Mouse (Mus musculus) heart, embryonic 11.5 days (tissue): ENCODE measurements around the gene Nipsnap1. TPM values are rescaled to one million over a fixed set of nuclear protein-coding genes. Genes with fewer than 3 reads are reported as not detected.

Experiments used
- ATAC-seq: fragments of 200-750 bp; cut with Nextera tagmentation; replicated peaks from 2 replicates; pipeline ENCODE4 v1.8.0; 2017; ENCODE audit warnings: moderate library complexity; ENCODE audit not compliant: insufficient number of reproducible peaks, low FRiP score, low TSS enrichment
- H3K27ac ChIP-seq: fragments of 300-500 bp; sonication (generic); 2 replicates; pipeline ENCODE4 v1.5.1; 2014; ENCODE audit warnings: mild to moderate bottlenecking, low read depth, low read length
- H3K27me3 ChIP-seq: fragments of 300-500 bp; sonication (generic); 2 replicates; pipeline ENCODE4 v1.6.1; 2014; ENCODE audit warnings: mild to moderate bottlenecking, low read length, mixed read lengths; ENCODE audit not compliant: control insufficient read depth, insufficient read depth
- H3K36me3 ChIP-seq: fragments of 300-500 bp; sonication (generic); 2 replicates; pipeline ENCODE4 v1.6.1; 2014; ENCODE audit warnings: mild to moderate bottlenecking, low read length, moderate library complexity, mixed read lengths; ENCODE audit not compliant: control insufficient read depth, insufficient read depth
- H3K4me1 ChIP-seq: fragments of 300-500 bp; sonication (generic); 2 replicates; pipeline ENCODE4 v1.6.1; 2014; ENCODE audit warnings: low read length; ENCODE audit not compliant: control insufficient read depth, insufficient read depth
- H3K4me2 ChIP-seq: fragments of 300-500 bp; sonication (generic); 2 replicates; pipeline ENCODE4 v1.6.1; 2014; ENCODE audit warnings: mild to moderate bottlenecking, moderate library complexity
- H3K4me3 ChIP-seq: fragments of 300-500 bp; sonication (generic); 2 replicates; pipeline ENCODE4 v1.5.1; 2014; ENCODE audit warnings: low read depth, low read length
- H3K9ac ChIP-seq: fragments of 300-500 bp; sonication (generic); 2 replicates; pipeline ENCODE4 v1.6.1; 2014; ENCODE audit warnings: mild to moderate bottlenecking, low read depth, low read length, moderate library complexity
- H3K9me3 ChIP-seq: fragments of 300-500 bp; sonication (generic); replicated peaks from 2 replicates; pipeline ENCODE4 v1.6.1; 2016; ENCODE audit warnings: low read length; ENCODE audit not compliant: control insufficient read depth
- WGBS: fragments of 180-500 bp; shearing (Covaris S2); extraction: QIAGEN DNeasy Blood & Tissue Kit; methylation state at CpG from one replicate; pipeline ENCODE4 v1.1.7; 2014; ENCODE audit not compliant: insufficient replicate concordance; 5-methylcytosine and 5-hydroxymethylcytosine counted together
- microRNA-seq: library from miRNA; unstranded; fragments of <30 nt; microRNA quantifications from one replicate; pipeline ENCODE4, GENCODE M21; 2016; ENCODE audit warnings: borderline number of aligned reads
- polyA plus RNA-seq: library from polyadenylated mRNA; unstranded; fragments of >200 nt; fragmentation: Nextera tagmentation; extraction: Ambion mirVana; gene quantifications from 2 replicates; pipeline ENCODE4 v1.2.1, GENCODE M21; 2014

Nipsnap1 gene
- polyA plus RNA-seq, 1 experiment from 2014 or later, result 34.7 TPM

- Histone ChIP-seq H3K4me2 (no peak overlapping the region), H3K36me3 (peaks cover 34% of the 10 kb centered on the region), H3K4me1 (no peaks in the 10 kb centered on the region), H3K9ac (no peak overlapping the region), H3K9me3 (no peaks in the 10 kb centered on the region), H3K4me3 (no peak overlapping the region), H3K27ac (no peak overlapping the region), H3K27me3 (no peaks in the 10 kb centered on the region)
- WGBS, result 85% methylated on average over 7 of the region's 7 CpGs
- ATAC-seq, result no peak
Measured at GRCm38 (mm10) chr11:4921751-4922150, 48.0 kb downstream of the Nipsnap1 start.

DNA sequence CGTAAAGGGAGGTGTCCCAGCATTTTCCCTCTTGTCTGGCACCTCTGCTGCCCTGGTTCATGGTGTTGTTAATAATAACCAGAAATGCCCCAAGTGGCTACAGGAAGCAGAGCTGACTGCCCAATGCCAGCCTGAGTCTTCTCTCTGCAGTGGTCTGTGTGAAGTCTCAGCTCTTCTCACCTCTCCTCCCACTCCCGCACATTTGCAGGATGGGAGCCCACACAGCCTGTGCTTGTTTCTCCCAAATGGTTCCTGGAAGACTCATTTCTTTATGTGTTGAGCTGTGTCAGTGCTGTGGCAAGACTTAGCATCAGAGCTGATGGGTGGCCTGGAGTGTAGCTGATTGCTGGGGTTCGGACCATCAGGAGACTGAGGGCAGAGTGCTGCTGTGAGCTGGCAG lies 53.5 kb downstream of the Nipsnap1 start:
- no peak for ATAC-seq
- Histone ChIP-seq H3K36me3 (peaks cover 24% of the 10 kb centered on the region), H3K4me3 (no peak overlapping the region), H3K9ac (no peak overlapping the region), H3K4me1 (peaks cover 25% of the 10 kb centered on the region), H3K27me3 (no peaks in the 10 kb centered on the region), H3K4me2 (no peak overlapping the region), H3K27ac (no peak overlapping the region), H3K9me3 (no peaks in the 10 kb centered on the region)
- 79% methylated on average over 3 of the region's 3 CpGs for WGBS

DNA sequence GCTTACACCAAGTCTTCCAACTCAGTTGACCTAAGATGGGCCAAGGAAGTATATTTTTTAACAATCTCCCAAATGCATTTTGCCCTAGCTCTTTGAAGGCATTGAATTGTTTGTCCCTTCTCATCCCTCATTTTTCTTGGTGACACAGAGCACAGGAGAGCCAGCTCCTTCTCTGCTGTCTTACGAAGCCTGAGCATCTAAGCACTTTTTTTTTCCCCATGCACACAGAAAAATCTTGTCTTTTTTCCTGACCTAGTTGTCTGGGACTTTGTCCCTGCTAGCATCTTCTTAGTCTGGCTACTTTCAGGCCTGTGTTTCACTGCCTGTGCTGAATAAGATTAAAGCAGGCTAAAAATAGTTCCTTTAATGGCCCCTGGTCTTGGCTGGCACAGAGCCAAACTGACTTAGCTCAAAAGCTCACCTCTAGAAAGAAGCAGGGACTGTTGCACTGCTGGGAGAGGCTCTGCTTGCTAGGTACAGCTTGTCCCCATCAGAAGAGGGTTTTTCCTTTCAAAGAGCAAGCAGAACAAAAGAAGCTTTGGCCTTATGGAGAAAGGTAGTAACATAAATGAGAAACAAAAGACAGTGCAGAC lies 57.4 kb downstream of the Nipsnap1 start:
- H3K9ac ChIP-seq, result peak overlapping the region; percentile 47; the same call in 1 of the 2 replicates
- peak overlapping the region; percentile 83 for H3K27ac ChIP-seq
- 24% methylated on average over 1 of the region's 1 CpGs for WGBS
- peaks cover 11% of the 10 kb centered on the region for H3K36me3 ChIP-seq
- no peaks in the 10 kb centered on the region for H3K27me3 ChIP-seq
- H3K4me3 ChIP-seq, result no peak overlapping the region
- peaks cover 26% of the 10 kb centered on the region for H3K4me1 ChIP-seq
- ATAC-seq, result peak; percentile 39; the same call in 1 of the 2 replicates
- H3K4me2 ChIP-seq, result 0 out of 2 replicates have a peak overlapping the region, but pooled peaks have one; percentile 2
- no peaks in the 10 kb centered on the region for H3K9me3 ChIP-seq

DNA sequence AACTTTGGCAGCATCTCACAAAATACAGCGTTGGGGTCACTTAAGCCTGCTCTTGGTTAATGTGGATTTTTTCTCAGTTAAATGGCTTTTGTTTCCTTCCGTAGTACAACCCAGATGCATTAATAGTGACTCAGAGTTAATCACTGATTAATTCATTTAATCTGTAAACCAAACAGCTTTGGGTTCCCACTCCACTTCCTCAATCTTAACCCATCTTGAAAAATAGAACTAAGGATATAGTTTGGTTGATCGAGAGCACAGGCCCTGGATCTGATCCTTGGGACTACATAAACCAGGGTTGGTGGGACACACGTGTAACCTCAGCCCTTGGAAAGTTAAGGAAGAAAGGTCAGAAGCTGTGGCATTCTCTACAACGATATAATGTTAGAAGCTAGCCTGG lies 62.5 kb downstream of the Nipsnap1 start:
- no peak overlapping the region for H3K27ac ChIP-seq
- H3K4me1 ChIP-seq, result peaks cover 8% of the 10 kb centered on the region
- 78% methylated on average over 5 of the region's 5 CpGs for WGBS
- H3K4me2 ChIP-seq, result no peak overlapping the region
- H3K36me3 ChIP-seq, result no peaks in the 10 kb centered on the region
- no peak for ATAC-seq
- no peak overlapping the region for H3K4me3 ChIP-seq
- H3K9me3 ChIP-seq, result no peaks in the 10 kb centered on the region
- no peaks in the 10 kb centered on the region for H3K27me3 ChIP-seq
- H3K9ac ChIP-seq, result no peak overlapping the region

Small RNA genes lying within 50 kb of the gene (microRNA-seq; reads per million reads assigned to microRNA genes)
- not detected for gene Mir6918

Other genes starting within 250 kb of the Nipsnap1 start
- 28.4 and 29.0 TPM in 2 replicates for gene Ascc2, start 236.2 kb upstream of the Nipsnap1 start, polyA plus RNA-seq
- 1,482 and 1,490 TPM in 2 replicates for gene Uqcr10, start 169.6 kb upstream of the Nipsnap1 start, polyA plus RNA-seq
- gene Zmat5, start 169.3 kb upstream of the Nipsnap1 start, polyA plus RNA-seq, result 50.1 and 55.8 TPM in 2 replicates
- 0.10 and 0.14 TPM in 2 replicates for gene Cabp7, start 127.2 kb upstream of the Nipsnap1 start, polyA plus RNA-seq
- 32.7 and 38.7 TPM in 2 replicates for gene Nf2, start 24.4 kb upstream of the Nipsnap1 start, polyA plus RNA-seq
- gene Thoc5, start 21.4 kb downstream of the Nipsnap1 start, polyA plus RNA-seq, result 28.1 and 30.2 TPM in 2 replicates
- gene Nefh, start 74.1 kb downstream of the Nipsnap1 start, polyA plus RNA-seq, result 0.43 and 0.97 TPM in 2 replicates
- gene Ap1b1, start 112.9 kb downstream of the Nipsnap1 start, polyA plus RNA-seq, result 47.6 and 57.9 TPM in 2 replicates
- gene Rasl10a, start 184.2 kb downstream of the Nipsnap1 start, polyA plus RNA-seq, result 0.92 and 1.1 TPM in 2 replicates
- gene Gas2l1, start 191.4 kb downstream of the Nipsnap1 start, polyA plus RNA-seq, result 23.2 and 26.3 TPM in 2 replicates
- gene Rhbdd3, start 225.0 kb downstream of the Nipsnap1 start, polyA plus RNA-seq, result 23.5 and 25.7 TPM in 2 replicates
- gene Ewsr1, start 225.3 kb downstream of the Nipsnap1 start, polyA plus RNA-seq, result 255 and 322 TPM in 2 replicates